Mouse (Mus musculus) CH12.LX (cell line): ENCODE results near the gene Eefsec.

Experiments used
- CHD2 ChIP-seq: IDR thresholded peaks from 2 replicates; pipeline ENCODE4 v1.6.1; 2011; ENCODE audit warnings: low read length, improper control_type of control experiment
- CTCF ChIP-seq, 2 experiments: IDR thresholded peaks in 1 of 2; conservative IDR thresholded peaks in 1 of 2; 2 replicates each; pipeline ENCODE4 v1.5.1; 2011 to 2012; ENCODE audit warnings: low read depth in 2 of 2, low read length in 2 of 2, improper control_type of control experiment in 1 of 2, inconsistent platforms in 1 of 2, mild to moderate bottlenecking in 1 of 2, moderate library complexity in 1 of 2
- POLR2AphosphoS2 ChIP-seq: IDR thresholded peaks from 2 replicates; pipeline ENCODE4 v1.6.1; 2011; ENCODE audit warnings: low read depth, low read length, improper control_type of control experiment
- ZMIZ1 ChIP-seq: IDR thresholded peaks from 2 replicates; pipeline ENCODE4 v1.6.1; 2012; ENCODE audit warnings: low read depth, mild to moderate bottlenecking, inconsistent platforms, low read length, improper control_type of control experiment

GRCm38 (mm10) chr6:88210182-88210581 is 236.2 kb downstream of the Eefsec start:
- TF ChIP-seq CTCF (conservative IDR thresholded peaks at IDR 0.05 in 1 of 2, IDR thresholded peaks at IDR 0.05 in 1 of 2; ENCODE audit: low read depth in 2 of 2, low read length in 2 of 2) (no peak), POLR2AphosphoS2 (no peak), CHD2 (no peak), ZMIZ1 (no peak)
